Mouse (Mus musculus): ENCODE data around the gene 6430628N08Rik. TPM values are rescaled to one million over a fixed set of nuclear protein-coding genes. Genes with fewer than 3 reads are reported as not detected.

The 6430628N08Rik gene
- not detected for total RNA-seq (2021)
- long read RNA-seq, experiment 1 = 0 reads
- long read RNA-seq, experiment 2 = 0 reads

DNA sequence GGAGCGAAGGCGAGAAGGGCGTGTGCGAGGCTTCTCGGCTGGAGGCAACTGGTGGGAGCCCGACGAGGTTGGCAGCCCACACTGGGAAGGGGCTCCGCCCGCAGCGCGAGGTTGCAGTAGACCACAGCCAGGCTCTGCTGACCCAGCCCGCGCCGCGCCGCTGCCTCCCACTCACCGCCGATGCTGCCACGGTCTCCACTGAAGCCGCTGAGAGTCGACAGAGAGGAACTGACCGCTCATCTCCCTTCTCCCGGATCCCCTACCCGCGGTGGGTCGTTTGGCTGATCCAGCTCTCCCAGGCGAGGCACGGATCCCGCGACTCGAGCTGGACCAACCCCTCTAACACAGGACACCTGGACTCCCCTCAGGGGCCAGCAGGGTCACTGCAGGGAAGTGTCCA, at the start of gene 6430628N08Rik:
6430628N08Rik (plus strand) TSS at position 113 of the 400 bp plus-strand sequence.
- no peak for DNase-seq (ENCODE audit: low spot score in 2 of 2)

DNA sequence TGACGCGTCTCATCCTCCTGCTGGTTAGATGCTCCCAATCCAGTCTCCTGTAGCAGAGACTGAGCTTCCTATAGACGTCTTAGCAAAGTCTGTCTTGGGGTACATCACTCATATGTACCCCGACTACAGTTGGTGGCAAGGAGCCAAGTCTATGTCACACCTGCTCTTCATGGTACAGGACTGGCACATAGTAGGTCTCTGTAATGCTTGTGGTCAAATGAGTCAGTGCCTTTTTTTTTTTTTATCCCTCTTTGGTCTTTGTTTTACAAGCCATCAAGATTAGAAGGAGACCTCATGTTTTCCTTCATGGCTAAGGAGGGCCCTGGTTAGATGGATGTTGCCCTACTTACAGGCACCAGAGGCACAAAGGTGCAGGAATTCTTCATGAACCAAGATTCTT, 49.6 kb upstream of the 6430628N08Rik start:
- DNase-seq (ENCODE audit: low spot score in 2 of 2) = no peak

DNA sequence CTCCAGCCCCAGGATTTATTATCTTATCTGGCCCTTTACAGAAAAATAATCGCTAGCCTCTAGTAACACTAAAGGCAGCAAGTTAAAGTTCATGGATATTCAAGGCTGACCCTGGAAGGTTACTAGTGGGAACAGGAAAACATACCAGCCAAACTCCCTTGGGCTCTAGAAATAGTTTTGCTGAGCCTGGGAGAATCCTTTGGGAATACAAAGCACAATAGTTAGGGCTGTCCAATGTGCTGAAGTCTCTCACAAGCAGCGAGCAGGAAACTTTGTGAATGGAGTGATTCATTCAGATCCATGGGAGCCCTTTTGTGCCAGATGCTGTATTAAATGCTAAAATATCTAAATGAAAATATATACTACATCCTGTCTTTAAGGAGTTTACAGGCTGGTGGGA, 43.8 kb upstream of the 6430628N08Rik start:
- DNase-seq (ENCODE audit: low spot score in 2 of 2) = no peak

DNA sequence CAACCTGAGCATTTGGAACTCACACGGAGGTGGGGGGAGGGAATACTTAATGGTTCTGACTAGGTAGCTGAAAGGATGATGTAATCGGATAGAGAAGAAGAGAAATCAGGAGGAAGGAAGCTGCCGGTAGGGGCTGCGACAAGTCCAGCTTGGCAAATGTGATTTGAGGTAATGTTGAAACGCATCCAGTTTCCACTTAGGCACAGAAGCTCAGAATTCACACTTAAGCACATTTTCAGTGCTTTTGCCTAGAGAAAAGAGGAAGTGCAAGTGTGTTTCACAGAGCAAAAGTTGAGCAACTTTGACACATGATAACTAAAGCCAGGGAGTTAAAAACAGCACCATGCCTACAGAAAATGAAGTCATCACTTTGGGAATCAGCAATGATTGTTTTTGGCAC, 43.1 kb upstream of the 6430628N08Rik start:
- DNase-seq (ENCODE audit: low spot score in 2 of 2) = no peak

DNA sequence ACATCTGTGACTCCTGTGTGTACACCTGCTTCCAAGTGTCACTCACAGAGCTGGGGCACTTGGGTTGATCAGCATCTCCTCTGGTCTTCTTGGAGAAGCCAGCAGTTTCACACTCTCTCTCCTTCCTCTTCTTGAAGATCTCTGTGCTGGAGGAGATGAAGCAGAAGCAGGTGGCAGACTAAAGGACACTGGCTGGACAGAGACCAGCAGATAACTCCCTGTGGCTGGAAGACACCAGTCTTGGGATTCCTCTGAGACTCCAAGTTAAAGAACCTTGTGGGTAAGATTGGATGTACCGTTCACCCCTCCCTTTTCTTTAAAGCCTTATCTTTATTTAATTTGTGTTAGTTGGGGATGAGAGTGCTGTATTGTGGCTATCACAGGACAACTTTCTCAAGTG, 42.4 kb upstream of the 6430628N08Rik start:
- no peak for DNase-seq (ENCODE audit: low spot score in 2 of 2)

DNA sequence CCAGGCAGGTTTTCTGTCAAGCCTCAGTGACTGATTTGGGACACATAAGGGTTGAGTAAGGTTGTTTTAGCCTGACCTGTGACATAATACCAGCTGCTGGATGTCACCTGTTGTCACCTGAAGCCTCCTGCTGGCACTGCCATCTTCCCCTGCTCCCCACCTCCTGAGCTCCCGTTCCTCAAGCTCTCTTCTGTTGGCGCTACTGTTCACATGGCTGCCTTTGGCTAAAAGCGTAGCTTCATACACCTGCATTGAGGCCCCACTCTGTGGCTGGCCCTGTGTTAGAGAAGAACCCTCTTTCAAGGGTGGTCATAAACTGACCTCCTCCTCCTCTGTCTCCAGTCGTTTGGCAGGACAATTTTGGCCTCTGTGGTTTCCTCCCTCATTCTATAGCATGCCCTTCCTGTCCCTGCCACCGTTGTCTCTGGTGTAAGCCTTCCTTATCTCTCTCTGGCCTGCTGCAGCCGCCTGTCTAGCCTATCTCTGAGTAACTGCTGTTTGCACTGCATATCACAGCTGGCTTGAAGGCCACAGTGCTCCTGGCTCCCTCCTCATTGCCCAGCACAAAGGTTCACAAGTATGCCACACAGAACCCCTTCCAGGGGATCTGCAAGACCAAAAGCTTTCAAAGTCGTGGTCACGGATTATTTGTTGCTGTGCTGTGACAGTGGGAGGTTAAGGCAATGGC, 41.3 kb upstream of the 6430628N08Rik start:
- DNase-seq (ENCODE audit: low spot score in 2 of 2) = no peak

GRCm38 (mm10) chr4:115850111-115850510, 40.4 kb upstream of the 6430628N08Rik start:
- no peak for DNase-seq (ENCODE audit: low spot score in 2 of 2)

GRCm38 (mm10) chr4:115850631-115851030, 39.8 kb upstream of the 6430628N08Rik start:
- no peak for DNase-seq (ENCODE audit: low spot score in 2 of 2)

DNA sequence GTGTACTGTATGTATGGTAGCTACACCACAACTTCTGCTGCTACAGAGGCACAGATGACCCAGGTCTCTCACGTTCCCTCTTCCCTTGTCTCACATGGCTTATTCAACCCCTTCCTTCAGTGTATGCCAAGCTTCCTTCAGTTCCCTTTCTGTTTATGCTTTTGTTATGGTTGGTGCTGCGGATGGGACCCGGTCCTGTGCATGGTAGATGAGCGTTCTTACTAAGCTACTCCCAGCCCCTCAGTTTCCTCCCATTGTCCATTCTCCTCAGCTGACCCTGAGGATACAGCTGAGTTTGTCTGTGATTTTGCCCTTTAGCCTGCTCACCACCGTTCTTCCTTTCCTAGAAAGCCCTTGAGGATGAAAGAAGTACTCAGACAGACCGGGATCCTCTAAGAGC, 38.9 kb upstream of the 6430628N08Rik start:
- no peak for DNase-seq (ENCODE audit: low spot score in 2 of 2)

GRCm38 (mm10) chr4:115855100-115855499, 35.4 kb upstream of the 6430628N08Rik start:
- DNase-seq (ENCODE audit: low spot score in 2 of 2) = no peak

DNA sequence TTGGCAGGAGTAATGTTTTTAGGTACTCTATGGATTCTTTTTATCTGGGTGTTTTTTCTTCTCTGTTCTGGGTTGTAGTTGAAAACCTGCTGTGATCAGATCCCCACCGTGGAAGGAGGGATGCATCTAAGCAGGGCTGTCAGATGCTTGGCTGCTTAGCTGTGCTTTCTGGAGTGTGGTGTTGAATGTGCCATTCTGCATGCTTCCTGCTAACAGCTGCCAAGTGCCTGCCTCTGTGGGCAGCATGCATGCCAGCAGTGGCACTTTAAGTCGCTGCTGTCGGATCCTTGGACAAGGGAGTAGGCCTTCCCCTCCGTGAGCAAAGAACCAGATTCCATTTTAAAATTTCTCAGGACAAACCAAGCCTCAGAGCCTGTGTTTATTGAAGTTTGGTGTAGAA, 34.9 kb upstream of the 6430628N08Rik start:
- DNase-seq (ENCODE audit: low spot score in 2 of 2) = no peak

- no peak for DNase-seq (ENCODE audit: low spot score in 2 of 2)
These were observed 34.2 kb upstream of the 6430628N08Rik start for GRCm38 (mm10) chr4:115856282-115856681.

- no peak for DNase-seq (ENCODE audit: low spot score in 2 of 2)
These were observed 33.1 kb upstream of the 6430628N08Rik start for GRCm38 (mm10) chr4:115857293-115857883.

- no peak for DNase-seq (ENCODE audit: low spot score in 2 of 2)
These were observed 27.1 kb upstream of the 6430628N08Rik start for GRCm38 (mm10) chr4:115863352-115863751.

- no peak for DNase-seq (ENCODE audit: low spot score in 2 of 2)
These were observed 26.6 kb upstream of the 6430628N08Rik start for GRCm38 (mm10) chr4:115863880-115864279.

DNA sequence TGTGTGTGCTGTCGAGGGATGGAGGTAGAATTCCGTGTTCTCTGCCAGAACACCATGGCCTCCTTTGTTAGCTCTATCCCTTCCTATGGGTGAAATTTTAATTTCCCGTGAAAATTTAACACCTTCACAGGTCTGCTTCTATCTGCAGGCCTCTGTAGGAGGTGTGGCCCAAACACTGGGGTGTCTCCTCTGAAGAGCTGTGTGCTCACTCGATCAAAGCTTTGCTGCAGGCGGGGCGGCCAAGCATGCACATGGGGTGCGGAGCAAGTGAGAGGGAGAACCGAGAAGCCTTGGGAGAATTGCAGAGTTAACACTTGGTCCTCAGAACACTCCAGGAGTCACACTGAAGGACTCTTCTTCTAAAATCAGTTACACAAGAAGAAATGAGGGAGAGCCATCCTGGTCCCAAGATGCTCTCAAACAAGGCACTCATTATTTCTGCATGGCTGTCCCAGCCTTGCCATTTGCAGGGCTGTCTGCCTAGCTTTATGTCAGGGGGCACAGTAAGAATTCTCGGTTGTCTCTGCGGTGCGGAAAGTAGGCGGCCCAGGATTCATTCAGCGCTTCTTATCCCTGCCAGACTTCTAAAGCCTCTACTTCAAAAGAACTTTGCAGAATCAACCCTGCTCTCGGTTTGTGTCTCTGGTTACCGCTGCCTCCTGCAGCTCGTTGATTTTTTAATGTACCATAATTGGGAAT, 20.8 kb upstream of the 6430628N08Rik start:
- DNase-seq (ENCODE audit: low spot score in 2 of 2) = no peak

- DNase-seq (ENCODE audit: low spot score in 2 of 2) = no peak
These were observed 17.2 kb upstream of the 6430628N08Rik start for GRCm38 (mm10) chr4:115873231-115873630.

GRCm38 (mm10) chr4:115878216-115878678, 12.2 kb upstream of the 6430628N08Rik start:
- DNase-seq (ENCODE audit: low spot score in 2 of 2) = no peak

DNA sequence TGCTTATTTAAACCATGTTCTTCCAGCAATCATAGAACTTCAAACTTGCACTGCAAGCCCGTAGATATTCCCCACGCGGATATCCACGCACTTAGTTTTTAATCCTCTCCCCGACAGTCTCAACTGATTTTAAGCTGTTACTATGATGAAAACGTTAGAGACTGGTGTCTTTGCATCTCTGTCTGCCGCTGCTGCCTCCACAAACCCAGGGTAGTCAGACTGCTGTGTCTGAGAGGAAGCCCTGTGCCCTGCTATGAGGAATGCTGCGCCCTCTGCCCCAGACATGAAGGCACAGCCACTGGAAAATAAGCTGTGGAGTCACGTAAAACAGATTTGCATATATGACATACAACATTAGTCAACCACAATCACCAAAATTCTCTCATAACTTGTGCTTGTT, 11.6 kb upstream of the 6430628N08Rik start:
- no peak for DNase-seq (ENCODE audit: low spot score in 2 of 2)

GRCm38 (mm10) chr4:115881183-115881582, 9.3 kb upstream of the 6430628N08Rik start:
- DNase-seq (ENCODE audit: low spot score in 2 of 2) = no peak

DNA sequence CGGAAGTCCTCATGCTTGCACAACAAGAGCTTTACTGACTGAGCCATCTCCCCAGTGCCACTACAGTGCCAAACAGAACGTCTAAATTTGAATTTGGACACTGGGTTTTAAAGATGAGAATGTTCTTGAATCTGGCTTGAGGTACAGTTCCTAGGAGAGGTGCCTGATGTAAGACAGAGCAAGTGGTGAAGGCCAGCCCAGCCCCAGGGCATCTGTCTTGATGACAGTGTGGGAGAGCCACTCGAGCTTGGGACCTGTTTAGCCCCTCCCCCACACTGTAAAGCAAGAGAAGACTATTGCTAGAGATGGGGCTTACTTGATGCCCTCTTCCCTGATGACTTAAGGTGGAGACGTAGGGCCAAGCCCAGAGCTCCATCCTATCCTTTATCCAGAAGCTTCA, 8.3 kb upstream of the 6430628N08Rik start:
- DNase-seq (ENCODE audit: low spot score in 2 of 2) = no peak

DNA sequence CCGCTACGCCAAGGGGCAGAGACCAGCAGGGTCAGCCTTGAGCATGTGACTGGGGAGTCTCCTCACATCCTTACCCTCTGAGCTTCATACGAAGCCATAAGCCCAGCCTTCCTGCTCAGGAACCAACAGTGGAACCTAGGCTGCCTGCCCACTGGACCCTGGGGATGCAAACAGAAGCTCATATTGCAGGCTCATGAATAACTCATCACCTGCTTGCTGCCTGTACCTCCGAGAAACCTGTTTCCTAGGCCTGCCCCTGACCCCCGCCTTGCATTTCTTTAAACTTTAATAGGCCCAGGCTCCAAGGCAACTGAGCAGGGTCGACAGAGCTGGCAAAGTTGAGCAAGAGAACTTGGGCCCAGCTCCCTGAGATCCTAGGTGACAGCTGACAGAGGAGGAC, 6.4 kb upstream of the 6430628N08Rik start, which contains the start of gene Kncn:
Kncn (plus strand) TSS at position 379 of the 400 bp plus-strand sequence.
- DNase-seq (ENCODE audit: low spot score in 2 of 2) = no peak
